Mouse (Mus musculus) myocyte (in vitro differentiated cells): ENCODE measurements around the gene Mrc1.

Source experiments
- POLR2A ChIP-seq: IDR thresholded peaks from one replicate; pipeline ENCODE4 v1.6.1; 2011; ENCODE audit warnings: low read depth, mild to moderate bottlenecking, control low read depth, moderate library complexity; ENCODE audit not compliant: insufficient read length
- POLR2AphosphoS2 ChIP-seq: IDR thresholded peaks from one replicate; pipeline ENCODE4 v1.6.1; 2011; ENCODE audit warnings: low read depth, control low read depth; ENCODE audit not compliant: insufficient read length
- TCF12 ChIP-seq: IDR thresholded peaks from one replicate; pipeline ENCODE4 v1.6.1; 2011; ENCODE audit warnings: mild to moderate bottlenecking, control low read depth; ENCODE audit not compliant: poor library complexity, insufficient read depth, severe bottlenecking
- TCF3 ChIP-seq: IDR thresholded peaks from one replicate; pipeline ENCODE4 v1.6.1; 2011; ENCODE audit warnings: low read depth, control low read depth; ENCODE audit not compliant: insufficient read length
- USF1 ChIP-seq: IDR thresholded peaks from one replicate; pipeline ENCODE4 v1.6.1; 2011; ENCODE audit warnings: low read depth, mild to moderate bottlenecking, control low read depth, moderate library complexity

DNA sequence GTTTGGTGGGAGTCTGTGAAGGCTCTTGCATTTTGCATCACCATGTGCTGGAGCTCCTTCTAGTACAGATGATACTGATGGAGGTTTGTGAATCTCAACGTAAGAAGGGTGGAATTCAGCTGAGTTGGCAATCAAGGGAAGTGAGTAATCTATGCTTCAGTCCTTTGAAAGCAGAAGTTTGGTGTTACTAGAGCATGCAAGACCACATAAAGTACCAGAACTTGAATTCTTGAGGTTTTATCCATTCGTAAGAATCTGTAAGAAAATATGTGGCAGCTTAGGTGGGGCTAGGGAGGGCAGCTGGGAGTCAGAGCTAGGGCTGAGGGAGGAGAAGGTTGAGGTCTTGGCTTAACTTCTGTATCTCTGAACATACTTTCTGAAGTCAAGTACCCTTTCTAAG lies 15.5 kb downstream of the Mrc1 start:
- no peak for TF ChIP-seq POLR2A
- TF ChIP-seq POLR2AphosphoS2: no peak
- TF ChIP-seq TCF12: no peak
- no peak for TF ChIP-seq TCF3
- no peak for TF ChIP-seq USF1
